Mouse (Mus musculus) c-Kit-negative CD71-positive TER-119-positive erythroid progenitor cells, embryonic 14.5 days (primary cell): ENCODE results near the gene Atl1.
A peak's percentile ranks its signal among the peaks of the same experiment; 100 is the strongest.

Experiments
- DNase-seq: peaks from one replicate; pipeline ENCODE4 v3.0.0-alpha.2; 2013; ENCODE audit warnings: low read depth, low spot score

Gene Atl1

GRCm38 (mm10) chr12:69892371-69893251 lies at the start of gene Atl1, which contains the start of gene Map4k5:
Gene Atl1 (plus strand): TSS chr12:69892614.
Gene Map4k5 (minus strand): TSS chr12:69893200.
- peak; percentile 82 for DNase-seq

- DNase-seq = no peak
Observed at GRCm38 (mm10) chr12:69843531-69844445, 48.6 kb upstream of the Atl1 start.

GRCm38 (mm10) chr12:69845722-69846121 lies 46.7 kb upstream of the Atl1 start:
- no peak for DNase-seq

GRCm38 (mm10) chr12:69846499-69846898 lies 45.9 kb upstream of the Atl1 start:
- DNase-seq = no peak

GRCm38 (mm10) chr12:69848083-69848878 lies 44.1 kb upstream of the Atl1 start:
- no peak for DNase-seq

- DNase-seq = no peak
Observed at GRCm38 (mm10) chr12:69852288-69852687, 40.1 kb upstream of the Atl1 start.

GRCm38 (mm10) chr12:69853387-69853786 lies 39.0 kb upstream of the Atl1 start:
- no peak for DNase-seq

GRCm38 (mm10) chr12:69853942-69854341 lies 38.5 kb upstream of the Atl1 start:
- DNase-seq = no peak

- no peak for DNase-seq
Observed at GRCm38 (mm10) chr12:69855641-69856300, 36.6 kb upstream of the Atl1 start.

GRCm38 (mm10) chr12:69856398-69856797 lies 36.0 kb upstream of the Atl1 start:
- DNase-seq = no peak

GRCm38 (mm10) chr12:69857597-69857996 lies 34.8 kb upstream of the Atl1 start:
- peak; percentile 58 for DNase-seq

GRCm38 (mm10) chr12:69858847-69859246 lies 33.6 kb upstream of the Atl1 start:
- peak; percentile 48 for DNase-seq

GRCm38 (mm10) chr12:69863505-69863904 lies 28.9 kb upstream of the Atl1 start:
- DNase-seq = no peak

- no peak for DNase-seq
Observed at GRCm38 (mm10) chr12:69864164-69864692, 28.2 kb upstream of the Atl1 start.

GRCm38 (mm10) chr12:69867338-69867737 lies 25.1 kb upstream of the Atl1 start:
- no peak for DNase-seq

- DNase-seq = no peak
Observed at GRCm38 (mm10) chr12:69871632-69872031, 20.8 kb upstream of the Atl1 start.

- DNase-seq = no peak
Observed at GRCm38 (mm10) chr12:69877842-69878363, 14.5 kb upstream of the Atl1 start.

- DNase-seq = no peak
Observed at GRCm38 (mm10) chr12:69879172-69879665, 13.2 kb upstream of the Atl1 start.

- DNase-seq = no peak
Observed at GRCm38 (mm10) chr12:69879739-69880138, 12.7 kb upstream of the Atl1 start.
